Mouse (Mus musculus) induced T-regulatory cell, adult 2 months (primary cell): ENCODE measurements around the gene Slc26a11.

ENCODE experiments used
- DNase-seq: peaks from one replicate; pipeline ENCODE4 v3.0.0-alpha.2; 2012; ENCODE audit warnings: low read depth

The Slc26a11 gene

GRCm38 (mm10) chr11:119402501-119403160 is 47.3 kb downstream of the Slc26a11 start:
- DNase-seq, result no peak

- peak; percentile 86 for DNase-seq
Observed at GRCm38 (mm10) chr11:119404627-119405026, 49.3 kb downstream of the Slc26a11 start.

- no peak for DNase-seq
Observed at GRCm38 (mm10) chr11:119407381-119407780, 52.0 kb downstream of the Slc26a11 start.

GRCm38 (mm10) chr11:119407977-119408376 is 52.6 kb downstream of the Slc26a11 start:
- no peak for DNase-seq

GRCm38 (mm10) chr11:119419327-119420118 is 64.2 kb downstream of the Slc26a11 start:
- no peak for DNase-seq

- no peak for DNase-seq
Observed at GRCm38 (mm10) chr11:119420426-119420825, 65.1 kb downstream of the Slc26a11 start.

GRCm38 (mm10) chr11:119427431-119427830 is 72.1 kb downstream of the Slc26a11 start:
- DNase-seq, result no peak

DNA sequence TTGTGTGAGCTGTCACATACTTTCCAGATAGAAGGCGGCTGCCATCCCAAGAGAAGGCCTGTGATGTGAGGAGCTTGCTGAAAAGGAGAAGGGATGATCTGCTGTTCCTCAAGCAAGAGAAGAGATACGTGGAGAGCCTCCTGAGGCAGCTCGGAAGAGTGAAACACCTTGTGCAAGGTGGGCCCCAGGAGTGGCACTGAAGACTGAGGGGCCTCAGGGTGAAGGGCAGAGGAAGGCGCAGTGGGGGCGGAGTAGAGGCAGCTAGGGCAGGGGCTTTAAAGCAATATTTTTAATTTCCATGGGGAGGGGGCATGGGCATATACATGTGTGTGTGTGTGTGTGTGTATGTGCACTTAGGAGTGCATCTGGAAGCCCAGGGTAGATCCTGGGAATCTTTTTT is 72.6 kb downstream of the Slc26a11 start:
- DNase-seq, result no peak

DNA sequence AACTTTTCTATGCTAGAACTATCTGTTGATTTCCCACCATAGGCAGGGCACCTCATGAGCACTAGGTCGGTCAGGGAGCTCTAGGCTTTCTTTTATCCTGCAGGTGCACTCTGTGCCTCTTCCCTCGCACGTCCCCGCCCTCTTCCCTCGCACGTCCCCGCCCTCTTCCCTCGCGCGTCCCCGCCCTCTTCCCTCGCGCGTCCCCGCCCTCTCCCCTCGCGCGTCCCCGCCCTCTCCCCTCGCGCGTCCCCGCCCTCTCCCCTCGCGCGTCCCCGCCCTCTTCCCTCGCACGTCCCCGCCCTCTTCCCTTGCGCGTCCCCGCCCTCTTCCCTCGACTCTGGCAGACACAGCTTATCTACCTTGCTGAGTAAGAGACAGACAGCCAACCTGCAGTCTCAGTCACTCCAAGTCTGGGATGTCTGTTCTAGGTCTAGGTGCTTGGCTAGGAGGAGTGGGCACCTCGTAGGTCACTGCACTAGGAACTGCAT is 73.3 kb downstream of the Slc26a11 start:
- peak; percentile 90 for DNase-seq
